Mouse (Mus musculus) testis, adult 10 weeks (tissue): ENCODE data around the gene Xrcc1. TPM values are rescaled to one million over a fixed set of nuclear protein-coding genes. Genes with fewer than 3 reads are reported as not detected.

Experiments used
- polyA plus RNA-seq: library from polyadenylated mRNA; stranded (reverse); fragments of 350-450 nt; fragmentation: Illumina TruSeq; extraction: RNeasy Lipid Tissue Mini Kit (QIAGEN cat#74804); gene quantifications from one replicate; pipeline ENCODE4 v1.2.3, GENCODE M21; 2014; ENCODE audit warnings: low read depth, low replicate concordance

The Xrcc1 gene
- polyA plus RNA-seq = 2.1 TPM

GRCm38 (mm10) chr7:24546068-24546614, at the start of gene Xrcc1, which contains the start of gene Pinlyp:
TSS of gene Xrcc1 (plus strand) at chr7:24546289.
TSS of gene Pinlyp (minus strand) at chr7:24546118.

GRCm38 (mm10) chr7:24506838-24507725, 39.0 kb upstream of the Xrcc1 start, which contains the start of gene Zfp428:
TSS of gene Zfp428 (plus strand) at chr7:24507006.

GRCm38 (mm10) chr7:24512355-24512754, 33.7 kb upstream of the Xrcc1 start, which contains the start of gene AC161166.1:
TSS of gene AC161166.1 (minus strand) at chr7:24512455.

GRCm38 (mm10) chr7:24530062-24530931, 15.8 kb upstream of the Xrcc1 start, which contains the start of gene Irgq:
TSS of gene Irgq (plus strand) at chr7:24530689.

GRCm38 (mm10) chr7:24587330-24588105, 41.4 kb downstream of the Xrcc1 start, which contains the start of the genes Ethe1 and Zfp575:
TSS of gene Ethe1 (plus strand) at chr7:24587543.
TSS of gene Zfp575 (minus strand) at chr7:24587641.

GRCm38 (mm10) chr7:24610144-24610878, 64.2 kb downstream of the Xrcc1 start, which contains the start of gene Phldb3:
TSS of gene Phldb3 (plus strand) at chr7:24610763.

Other genes starting within 250 kb of the Xrcc1 start
- 8.8 TPM for gene Zfp61, start 245.1 kb upstream of the Xrcc1 start, polyA plus RNA-seq
- gene Zfp94, start 229.6 kb upstream of the Xrcc1 start, polyA plus RNA-seq = 3.2 TPM
- 0.36 TPM for gene Tescl, start 212.4 kb upstream of the Xrcc1 start, polyA plus RNA-seq
- gene Lypd5, start 197.1 kb upstream of the Xrcc1 start, polyA plus RNA-seq = 0.41 TPM
- not detected for gene Kcnn4, start 176.0 kb upstream of the Xrcc1 start, polyA plus RNA-seq
- 6.5 TPM for gene Smg9, start 146.7 kb upstream of the Xrcc1 start, polyA plus RNA-seq
- 1.1 TPM for gene Irgc1, start 94.0 kb upstream of the Xrcc1 start, polyA plus RNA-seq
- gene Plaur, start 83.8 kb upstream of the Xrcc1 start, polyA plus RNA-seq = not detected
- not detected for gene Cadm4, start 64.3 kb upstream of the Xrcc1 start, polyA plus RNA-seq
- 0.60 TPM for gene Zfp428, start 39.3 kb upstream of the Xrcc1 start, polyA plus RNA-seq
- gene AC161166.1, start 33.8 kb upstream of the Xrcc1 start, polyA plus RNA-seq = 9.5 TPM
- gene Irgq, start 15.6 kb upstream of the Xrcc1 start, polyA plus RNA-seq = 1.2 TPM
- gene Pinlyp, start 171 bp upstream of the Xrcc1 start, polyA plus RNA-seq = not detected
- not detected for gene Ethe1, start 41.3 kb downstream of the Xrcc1 start, polyA plus RNA-seq
- not detected for gene Zfp575, start 41.4 kb downstream of the Xrcc1 start, polyA plus RNA-seq
- gene Phldb3, start 64.5 kb downstream of the Xrcc1 start, polyA plus RNA-seq = not detected
- gene Lypd3, start 90.3 kb downstream of the Xrcc1 start, polyA plus RNA-seq = not detected
- gene Tex101, start 130.4 kb downstream of the Xrcc1 start, polyA plus RNA-seq = 85.9 TPM
- gene BC049730, start 163.0 kb downstream of the Xrcc1 start, polyA plus RNA-seq = 132 TPM
- gene Gm4763, start 180.6 kb downstream of the Xrcc1 start, polyA plus RNA-seq = 106 TPM
- gene Cd177, start 214.0 kb downstream of the Xrcc1 start, polyA plus RNA-seq = not detected
- gene Ceacam10, start 230.9 kb downstream of the Xrcc1 start, polyA plus RNA-seq = 3.1 TPM